Mouse (Mus musculus) bone marrow, adult 2 months (tissue): Measurements from ENCODE around the gene Slc4a8. TPM values are rescaled to one million over a fixed set of nuclear protein-coding genes. Genes with fewer than 3 reads are reported as not detected.

Experiments
- H3K27ac ChIP-seq: fragments of 200-500 bp; 2 replicates; pipeline ENCODE4 v1.5.1; 2012; ENCODE audit warnings: low read depth, mild to moderate bottlenecking, control low read depth, inconsistent platforms, low read length; ENCODE audit not compliant: control insufficient read depth, poor library complexity, insufficient read depth
- H3K4me1 ChIP-seq: fragments of 200-500 bp; 2 replicates; pipeline ENCODE4 v1.6.1; 2011; ENCODE audit warnings: low read length; ENCODE audit not compliant: control insufficient read depth, insufficient read depth
- H3K4me3 ChIP-seq: fragments of 200-500 bp; replicated peaks from 2 replicates; pipeline ENCODE3; 2011; ENCODE audit warnings: mild to moderate bottlenecking, low read depth, low read length, control low read depth; ENCODE audit not compliant: control insufficient read depth
- CTCF ChIP-seq: fragments of 200-500 bp; IDR thresholded peaks from 2 replicates; pipeline ENCODE4 v1.5.1; 2011; ENCODE audit warnings: low read length, control low read depth; ENCODE audit not compliant: control insufficient read depth, insufficient read depth
- POLR2A ChIP-seq: fragments of 200-500 bp; IDR thresholded peaks from 2 replicates; pipeline ENCODE4 v1.6.1; 2011; ENCODE audit warnings: low read depth, mild to moderate bottlenecking, control low read depth, low read length, borderline replicate concordance; ENCODE audit not compliant: control insufficient read depth
- WGBS: fragments of 180-500 bp; shearing (Covaris S2); methylation state at CpG from one replicate; pipeline ENCODE4 v1.1.7; 2018; 5-methylcytosine and 5-hydroxymethylcytosine counted together
- polyA plus RNA-seq: library from polyadenylated mRNA; stranded (reverse); fragments of >200 nt; gene quantifications from 2 replicates; pipeline ENCODE4 v1.2.4, GENCODE M21; 2011; ENCODE audit warnings: low replicate concordance; ENCODE audit not compliant: missing spikeins, insufficient read depth, insufficient read length

The Slc4a8 gene
- polyA plus RNA-seq, 1 experiment = 5.2 TPM

- H3K4me3 ChIP-seq = peak overlapping the region; percentile 3
- TF ChIP-seq POLR2A (no peak), CTCF (no peak)
- H3K4me1 ChIP-seq = peaks cover 2% of the 10 kb centered on the region; the same call in 1 of the 2 replicates
- 6% methylated on average over 5 of the region's 5 CpGs for WGBS
- peak overlapping the region; percentile 58; the same call in 1 of the 2 replicates for H3K27ac ChIP-seq
Measured at GRCm38 (mm10) chr15:100732580-100732979, 29.0 kb upstream of the Slc4a8 start.

DNA sequence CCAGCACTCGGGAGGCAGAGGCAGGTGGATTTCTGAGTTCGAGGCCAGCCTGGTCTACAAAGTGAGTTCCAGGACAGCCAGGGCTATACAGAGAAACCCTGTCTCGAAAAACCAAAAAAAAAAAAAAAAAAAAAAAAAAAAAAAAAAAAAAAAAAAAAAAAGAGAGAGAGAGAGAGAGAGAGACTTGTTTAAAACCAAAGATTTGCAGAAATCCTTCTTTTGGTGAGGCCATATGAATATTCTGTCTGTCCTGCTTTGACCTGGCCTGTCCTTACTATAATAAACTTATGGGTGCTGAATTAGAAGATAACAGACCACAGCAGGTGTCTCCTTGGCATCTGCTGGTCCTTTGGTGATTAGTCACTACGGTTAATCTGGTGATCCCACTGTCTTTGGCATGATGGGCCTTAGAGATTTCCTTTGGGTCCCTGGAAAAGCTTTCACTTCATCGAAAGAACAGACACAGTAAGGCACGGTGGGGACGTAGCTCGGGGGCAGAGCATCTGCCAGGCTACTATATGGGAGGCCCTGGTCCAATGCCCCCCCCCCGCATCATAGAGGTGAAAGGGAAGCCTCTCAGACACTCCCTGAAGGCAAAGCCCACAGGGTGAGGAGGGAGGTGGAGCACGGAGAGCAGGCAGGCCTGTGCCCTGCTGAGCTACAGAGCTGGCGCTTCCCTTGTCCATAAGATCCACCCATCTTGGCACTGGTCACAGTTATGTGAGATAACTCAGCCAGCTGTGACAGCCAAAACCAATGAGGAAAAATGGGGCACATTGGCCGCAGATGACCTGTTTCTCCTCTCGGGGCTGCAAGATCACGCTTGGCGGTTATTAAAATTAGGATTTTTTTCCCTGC is 26.2 kb upstream of the Slc4a8 start:
- TF ChIP-seq CTCF (no peak), POLR2A (no peak)

DNA sequence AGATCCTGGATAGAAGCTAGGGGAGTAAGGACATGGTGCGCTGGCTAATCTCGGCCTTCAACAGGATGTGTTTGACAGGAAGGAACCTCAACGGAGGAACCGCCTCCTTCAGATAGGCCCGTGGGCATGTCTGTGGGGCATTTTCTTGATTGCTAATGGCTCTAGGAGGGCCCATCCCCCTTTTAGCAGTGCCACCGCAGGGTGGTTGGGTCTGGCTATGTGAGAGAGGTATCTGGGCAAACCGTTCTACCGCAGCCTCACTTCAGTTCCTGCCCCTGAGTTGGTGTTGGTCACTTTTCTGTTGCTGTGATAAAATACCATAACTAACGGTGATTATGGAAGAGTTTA is 25.6 kb upstream of the Slc4a8 start:
- Histone ChIP-seq H3K4me3 (no peak overlapping the region), H3K27ac (no peak overlapping the region; the same call in 1 of the 2 replicates), H3K4me1 (peaks cover 5% of the 10 kb centered on the region)
- TF ChIP-seq POLR2A (no peak), CTCF (no peak)
- 6% methylated on average over 9 of the region's 9 CpGs for WGBS

More for the DNA sequence above, 26.2 kb upstream of the Slc4a8 start:
- 28% methylated on average over 14 of the region's 15 CpGs for WGBS
- Histone ChIP-seq H3K4me1 (peaks cover 5% of the 10 kb centered on the region), H3K4me3 (no peak overlapping the region), H3K27ac (peak overlapping the region; percentile 49)

- H3K27ac ChIP-seq = peak overlapping the region; percentile 90
- no peak overlapping the region for H3K4me3 ChIP-seq
- WGBS = 47% methylated on average over 3 of the region's 3 CpGs
- TF ChIP-seq CTCF (no peak), POLR2A (no peak)
- H3K4me1 ChIP-seq = peaks cover 5% of the 10 kb centered on the region
Measured at GRCm38 (mm10) chr15:100737667-100738066, 23.9 kb upstream of the Slc4a8 start.

GRCm38 (mm10) chr15:100738351-100738781 is 23.2 kb upstream of the Slc4a8 start:
- Histone ChIP-seq H3K27ac (peak overlapping the region; percentile 90), H3K4me1 (peaks cover 6% of the 10 kb centered on the region), H3K4me3 (peak overlapping the region; percentile 3)
- TF ChIP-seq POLR2A = no peak
- TF ChIP-seq CTCF = no peak
- WGBS = 9% methylated on average over 7 of the region's 7 CpGs

DNA sequence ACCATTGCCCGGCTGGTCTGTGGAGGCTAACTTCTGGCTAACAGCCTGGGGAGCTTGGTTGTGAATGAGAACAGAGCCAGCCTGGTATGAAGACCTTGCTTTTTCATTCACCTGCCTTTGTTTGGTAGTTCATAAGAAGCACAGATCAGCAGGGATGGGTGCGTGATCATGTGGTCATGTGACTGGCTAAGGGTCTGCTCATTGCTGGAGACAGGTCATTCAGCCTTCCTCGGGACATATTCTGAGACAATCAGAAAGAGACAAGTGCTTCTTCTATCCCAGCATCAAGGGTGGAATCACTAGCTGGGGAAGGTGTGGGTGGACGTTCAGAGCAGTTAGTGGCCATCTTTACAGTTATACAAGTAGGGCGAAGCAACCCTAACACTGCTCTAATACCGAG is 22.1 kb upstream of the Slc4a8 start:
- no peak overlapping the region for H3K4me3 ChIP-seq
- H3K27ac ChIP-seq = no peak overlapping the region
- WGBS = 82% methylated on average over 6 of the region's 6 CpGs
- peaks cover 6% of the 10 kb centered on the region for H3K4me1 ChIP-seq
- TF ChIP-seq POLR2A = no peak
- no peak for TF ChIP-seq CTCF

DNA sequence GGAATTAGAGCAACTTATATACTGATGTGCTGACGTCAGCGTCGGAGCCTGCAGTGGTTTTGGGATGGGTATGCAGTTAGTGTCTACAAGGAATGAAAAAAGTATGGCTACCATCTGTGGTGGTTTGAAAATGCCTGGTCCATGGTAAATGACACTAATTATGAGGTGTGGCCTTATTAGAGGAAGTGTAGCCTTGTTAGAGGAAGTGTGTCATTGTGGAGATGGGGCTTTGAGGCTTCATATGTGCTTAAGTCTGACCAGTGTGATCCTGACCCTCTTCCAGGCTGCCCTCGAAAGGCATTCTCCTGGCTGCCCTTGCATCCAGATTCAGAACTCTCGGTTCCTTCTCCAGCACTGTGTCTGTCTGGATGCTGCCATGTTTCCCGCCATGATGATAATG is 18.3 kb upstream of the Slc4a8 start:
- TF ChIP-seq POLR2A = no peak
- TF ChIP-seq CTCF = no peak

DNA sequence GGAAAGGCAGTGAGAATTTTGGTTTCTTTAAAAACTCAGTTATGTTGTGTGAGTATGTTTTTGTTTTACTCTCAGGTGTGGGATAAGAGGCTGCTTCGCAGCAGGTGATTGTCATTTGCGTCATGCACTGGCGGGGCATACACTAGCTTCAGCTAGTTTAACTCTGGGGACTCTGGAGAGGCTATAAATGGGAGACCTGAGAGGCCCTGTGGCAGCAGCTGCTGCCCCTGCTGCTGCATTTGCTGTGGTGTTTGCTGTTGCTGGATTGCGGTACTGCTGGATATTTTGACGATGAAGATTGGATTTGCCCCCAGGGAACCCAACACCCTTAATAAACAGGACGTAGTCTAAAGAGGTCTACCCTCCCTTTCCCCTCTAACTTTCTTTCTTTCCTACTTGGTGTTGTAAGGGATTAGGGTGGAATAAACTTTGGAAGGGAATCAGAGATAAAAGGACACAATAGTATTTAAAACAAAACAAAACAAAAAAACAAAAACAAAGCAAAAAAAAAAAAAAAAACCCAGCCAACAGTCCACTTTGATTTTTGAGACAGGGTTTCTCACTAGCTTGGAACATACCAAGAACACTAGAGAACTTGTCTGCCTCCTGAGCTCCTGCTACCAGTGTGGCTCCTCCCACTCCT is 14.9 kb upstream of the Slc4a8 start:
- WGBS = 60% methylated on average over 6 of the region's 6 CpGs
- H3K4me1 ChIP-seq = peaks cover 3% of the 10 kb centered on the region; the same call in 1 of the 2 replicates
- TF ChIP-seq POLR2A = no peak
- TF ChIP-seq CTCF = no peak
- no peak overlapping the region for H3K4me3 ChIP-seq
- peak overlapping the region; percentile 35; the same call in 1 of the 2 replicates for H3K27ac ChIP-seq

More for the DNA sequence above, 18.3 kb upstream of the Slc4a8 start:
- Histone ChIP-seq H3K27ac (no peak overlapping the region), H3K4me1 (peaks cover 4% of the 10 kb centered on the region; the same call in 1 of the 2 replicates), H3K4me3 (no peak overlapping the region)
- 85% methylated on average over 6 of the region's 6 CpGs for WGBS
